Mouse (Mus musculus) cerebellum, adult 2 months (tissue): ENCODE measurements around the gene Znhit1. TPM values are rescaled to one million over a fixed set of nuclear protein-coding genes. Genes with fewer than 3 reads are reported as not detected.
A peak's percentile ranks its signal among the peaks of the same experiment; 100 is the strongest.

Experiments
- DNase-seq, 2 experiments: peaks; one replicate each; pipeline ENCODE4 v3.0.0; 2021
- H3K27ac ChIP-seq: fragments of 200-500 bp; 2 replicates; pipeline ENCODE4 v1.5.1; 2012; ENCODE audit warnings: low read length, control low read depth, inconsistent platforms; ENCODE audit not compliant: insufficient read depth
- H3K27me3 ChIP-seq: fragments of 200-500 bp; 2 replicates; pipeline ENCODE4 v1.6.1; 2012; ENCODE audit warnings: inconsistent platforms, mild to moderate bottlenecking, low read length, moderate library complexity; ENCODE audit not compliant: control insufficient read depth, insufficient read depth
- H3K4me1 ChIP-seq: fragments of 200-500 bp; 2 replicates; pipeline ENCODE4 v1.6.1; 2011; ENCODE audit warnings: low read length; ENCODE audit not compliant: control insufficient read depth, insufficient read depth
- H3K4me3 ChIP-seq: fragments of 200-500 bp; replicated peaks from 2 replicates; pipeline ENCODE3; 2011; ENCODE audit warnings: mild to moderate bottlenecking, low read depth, low read length, control low read depth; ENCODE audit not compliant: insufficient read depth
- CTCF ChIP-seq: fragments of 200-500 bp; IDR thresholded peaks from 2 replicates; pipeline ENCODE4 v1.5.1; 2011; ENCODE audit warnings: low read depth, mild to moderate bottlenecking, control low read depth, low read length, moderate library complexity, borderline replicate concordance; ENCODE audit not compliant: insufficient read depth
- POLR2A ChIP-seq: fragments of 200-500 bp; IDR thresholded peaks from 2 replicates; pipeline ENCODE4 v1.6.1; 2011; ENCODE audit warnings: low read length, control low read depth, borderline replicate concordance; ENCODE audit not compliant: insufficient read depth
- WGBS: fragments of 180-500 bp; shearing (Covaris S2); methylation state at CpG from one replicate; pipeline ENCODE4 v1.1.7; 2018; 5-methylcytosine and 5-hydroxymethylcytosine counted together
- polyA plus RNA-seq: library from polyadenylated mRNA; depleted of rRNA; stranded (reverse); fragments of >200 nt; gene quantifications from 2 replicates; pipeline ENCODE4 v1.2.3, GENCODE M21; 2012

Znhit1 gene
- polyA plus RNA-seq, 1 experiment: 95.4 TPM

DNA sequence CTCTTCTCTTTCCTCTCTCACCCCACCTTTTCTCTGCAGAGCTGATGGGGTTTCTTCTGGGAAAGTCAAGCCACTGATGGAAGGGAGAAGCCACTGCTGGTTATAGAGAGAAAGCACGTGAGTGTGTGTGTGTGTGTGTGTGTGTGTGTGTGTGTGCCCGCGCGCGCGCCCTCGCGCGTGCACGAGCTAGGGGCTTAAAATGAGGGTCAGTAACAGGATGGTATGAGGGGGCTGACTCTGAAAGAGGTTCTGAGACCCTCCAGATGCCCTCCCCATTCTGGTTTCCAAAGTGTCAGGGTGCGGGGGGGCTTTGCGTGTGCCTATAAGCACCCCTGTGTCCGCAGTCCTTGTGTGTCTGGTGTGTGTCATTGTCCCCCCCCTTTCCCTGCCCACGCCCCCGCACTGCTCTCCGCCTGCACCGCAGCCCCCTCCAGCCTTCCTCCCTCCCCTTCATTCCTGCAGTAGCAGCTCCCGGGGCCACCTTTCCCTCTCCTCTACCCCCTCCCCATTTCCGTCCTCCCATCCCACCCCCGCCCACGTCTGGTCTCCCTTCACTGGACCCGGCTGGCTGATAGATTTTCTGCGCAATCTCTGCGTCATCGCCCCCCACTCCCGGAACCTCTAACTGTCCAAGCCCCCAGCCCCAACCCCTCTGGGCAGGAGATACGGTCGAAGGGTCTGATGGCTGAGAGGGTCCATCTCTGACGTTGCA, 40.9 kb upstream of the Znhit1 start:
- DNase-seq: no peak
- TF ChIP-seq CTCF (no peak), POLR2A (no peak)
- 5% methylated on average over 29 of the region's 29 CpGs for WGBS
- Histone ChIP-seq H3K4me3 (no peak overlapping the region), H3K27ac (no peak overlapping the region), H3K4me1 (no peaks in the 10 kb centered on the region), H3K27me3 (no peaks in the 10 kb centered on the region)

DNA sequence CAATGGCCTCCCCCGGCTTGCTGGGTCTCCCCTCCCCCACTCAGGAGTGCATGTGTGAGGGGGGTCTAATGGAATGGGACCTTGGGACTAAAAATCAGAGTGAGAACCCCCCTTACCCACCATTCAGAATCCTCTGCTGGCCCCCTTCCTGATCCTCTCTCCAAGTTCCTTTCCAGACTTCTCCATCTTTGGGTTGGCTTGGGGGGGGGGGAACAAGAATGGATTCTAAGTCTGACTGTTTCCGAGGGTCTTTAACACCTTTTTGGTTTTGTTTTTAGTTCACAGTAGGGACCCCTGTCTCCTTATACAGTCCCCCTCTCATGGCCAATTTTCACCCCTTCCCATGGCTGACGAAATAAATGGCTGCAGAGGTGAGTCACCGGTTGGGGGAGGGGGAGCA, 38.3 kb upstream of the Znhit1 start, which contains the start of gene Vgf:
Gene Vgf, plus strand, starts transcription at position 301 of the 400 bp plus-strand sequence.
- TF ChIP-seq POLR2A (no peak), CTCF (no peak)
- WGBS: 34% methylated on average over 4 of the region's 4 CpGs

DNA sequence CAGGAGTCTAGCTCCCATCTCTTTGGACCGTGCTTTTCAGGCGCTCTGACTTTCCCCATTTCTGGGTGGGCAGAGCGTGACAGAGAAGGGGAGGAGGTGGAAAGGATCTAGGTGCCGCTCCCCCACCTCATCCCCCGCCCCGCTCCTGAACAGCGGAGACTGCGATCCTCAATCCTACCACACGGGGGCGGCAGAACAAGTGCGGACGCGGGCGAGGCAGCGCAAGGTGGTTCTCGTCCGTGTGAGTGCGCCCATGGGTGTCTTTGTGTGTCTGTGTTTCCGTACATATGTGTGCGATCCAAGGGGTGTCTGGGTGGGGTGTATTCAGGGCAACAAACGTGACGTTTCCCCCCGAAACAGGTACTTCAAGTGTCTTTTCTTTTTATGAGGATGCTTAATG, 37.3 kb upstream of the Znhit1 start:
- peak; percentile 65 to 86 for DNase-seq
- peak; percentile 95 for TF ChIP-seq CTCF
- TF ChIP-seq POLR2A: no peak
- under 1% methylated on average over 23 of the region's 23 CpGs for WGBS
- H3K4me3 ChIP-seq: peak overlapping the region; percentile 2
- no peaks in the 10 kb centered on the region for H3K4me1 ChIP-seq
- H3K27ac ChIP-seq: no peak overlapping the region
- no peaks in the 10 kb centered on the region for H3K27me3 ChIP-seq

More for the DNA sequence above, 38.3 kb upstream of the Znhit1 start, which contains the start of gene Vgf:
- Histone ChIP-seq H3K27me3 (no peaks in the 10 kb centered on the region), H3K4me1 (no peaks in the 10 kb centered on the region), H3K27ac (no peak within 1 kb of the TSS), H3K4me3 (peak within 1 kb of the TSS; percentile 2)
- no peak for DNase-seq

DNA sequence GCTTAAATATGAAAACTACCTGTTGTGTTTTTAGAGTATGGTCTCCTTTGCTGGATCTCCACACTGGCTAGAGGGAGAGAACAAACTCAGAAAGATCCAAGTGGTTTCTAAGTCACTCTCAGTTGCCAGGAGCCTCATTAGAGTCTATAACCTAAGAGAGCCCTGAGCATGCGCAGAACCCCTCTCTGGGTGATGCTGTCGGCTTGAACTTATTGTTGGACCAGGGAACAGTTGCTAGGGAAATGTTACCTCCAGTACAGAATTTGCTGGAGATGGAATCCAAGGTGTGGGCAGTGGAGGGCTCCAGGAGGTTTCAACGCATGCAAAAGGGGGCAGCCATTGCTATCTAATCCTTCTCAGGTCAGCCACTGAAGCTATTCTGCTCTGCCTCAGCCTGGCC, 36.5 kb upstream of the Znhit1 start:
- Histone ChIP-seq H3K27me3 (no peaks in the 10 kb centered on the region), H3K27ac (no peak overlapping the region), H3K4me1 (no peaks in the 10 kb centered on the region), H3K4me3 (no peak overlapping the region)
- TF ChIP-seq CTCF: no peak
- no peak for TF ChIP-seq POLR2A
- WGBS: 56% methylated on average over 3 of the region's 3 CpGs
- DNase-seq: no peak

DNA sequence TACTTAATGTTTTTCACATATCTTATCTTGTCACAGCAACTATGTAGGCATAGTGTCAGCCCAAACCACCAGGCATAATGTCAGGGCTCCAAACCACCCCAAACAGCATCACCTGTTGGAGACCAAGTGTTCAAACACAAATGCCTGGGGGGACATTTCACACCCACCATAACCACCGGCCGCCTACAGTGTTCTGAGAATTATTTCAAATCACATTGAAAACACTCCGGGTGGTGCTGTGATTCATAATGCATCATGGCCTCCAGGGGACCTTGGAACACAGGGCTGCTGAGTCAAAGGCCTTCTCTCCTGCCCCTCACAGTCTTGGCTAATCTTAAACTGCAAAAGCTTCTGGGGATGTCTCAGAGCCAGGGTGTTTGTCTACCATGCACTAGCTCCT, 28.1 kb upstream of the Znhit1 start:
- Histone ChIP-seq H3K4me3 (no peak overlapping the region), H3K27me3 (no peaks in the 10 kb centered on the region), H3K27ac (no peak overlapping the region), H3K4me1 (no peaks in the 10 kb centered on the region)
- 89% methylated on average over 3 of the region's 3 CpGs for WGBS
- TF ChIP-seq POLR2A: no peak
- TF ChIP-seq CTCF: no peak
- DNase-seq: no peak

DNA sequence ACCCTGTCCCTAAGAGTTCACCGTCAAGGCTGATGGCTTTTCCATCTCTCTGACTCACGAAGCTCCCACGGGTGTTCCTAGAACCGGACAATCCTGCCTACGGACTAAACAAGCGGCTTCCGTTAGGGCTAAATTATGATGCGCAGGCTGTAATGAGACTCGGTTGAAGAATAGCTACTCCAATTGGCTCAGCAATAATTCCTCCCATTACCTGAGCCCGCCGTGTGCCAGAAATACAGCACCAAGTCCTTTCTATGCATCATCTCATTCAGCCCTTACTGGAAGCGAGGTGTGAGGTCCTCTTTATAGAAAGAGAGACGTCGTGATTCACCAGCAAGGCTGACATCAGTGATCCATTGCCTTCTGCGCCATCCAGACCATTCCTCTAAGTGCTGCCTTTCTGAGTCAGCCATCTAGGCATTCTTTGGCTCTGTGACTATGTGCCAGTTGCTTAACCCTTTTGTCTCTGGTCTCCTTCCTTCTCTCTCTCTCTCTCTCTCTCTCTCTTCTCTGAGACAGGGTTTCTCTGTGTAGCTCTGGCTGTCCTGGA, 24.7 kb upstream of the Znhit1 start:
- no peaks in the 10 kb centered on the region for H3K4me1 ChIP-seq
- H3K27me3 ChIP-seq: no peaks in the 10 kb centered on the region
- no peak overlapping the region for H3K4me3 ChIP-seq
- TF ChIP-seq POLR2A: no peak
- TF ChIP-seq CTCF: no peak
- DNase-seq: no peak
- 76% methylated on average over 15 of the region's 15 CpGs for WGBS
- no peak overlapping the region for H3K27ac ChIP-seq

DNA sequence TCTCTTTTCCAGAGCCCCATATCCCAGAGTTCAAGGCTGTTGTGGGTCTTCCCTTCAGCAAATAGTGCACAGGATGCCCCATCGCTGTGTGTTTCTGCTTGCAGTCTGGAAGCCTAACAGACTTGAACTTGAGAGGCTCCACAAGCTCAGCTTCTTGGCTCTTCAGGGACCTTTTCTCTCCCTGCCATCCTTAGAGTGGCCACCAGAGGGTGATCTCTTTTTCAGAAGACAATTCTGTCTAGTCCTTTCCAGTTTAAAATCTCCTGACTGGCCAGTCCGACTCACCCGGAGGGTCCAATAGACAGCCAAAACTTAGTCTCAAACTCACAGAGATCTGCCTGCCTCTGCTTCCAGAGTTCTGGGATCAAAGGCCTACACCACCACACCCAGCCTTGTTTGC, 22.2 kb upstream of the Znhit1 start:
- Histone ChIP-seq H3K4me3 (no peak overlapping the region), H3K4me1 (no peaks in the 10 kb centered on the region), H3K27me3 (no peaks in the 10 kb centered on the region), H3K27ac (no peak overlapping the region)
- peak; percentile 40; the same call in 1 of the 2 replicates for TF ChIP-seq CTCF
- no peak for TF ChIP-seq POLR2A
- 11% methylated on average over 3 of the region's 3 CpGs for WGBS
- peak; percentile 34 to 47 for DNase-seq

DNA sequence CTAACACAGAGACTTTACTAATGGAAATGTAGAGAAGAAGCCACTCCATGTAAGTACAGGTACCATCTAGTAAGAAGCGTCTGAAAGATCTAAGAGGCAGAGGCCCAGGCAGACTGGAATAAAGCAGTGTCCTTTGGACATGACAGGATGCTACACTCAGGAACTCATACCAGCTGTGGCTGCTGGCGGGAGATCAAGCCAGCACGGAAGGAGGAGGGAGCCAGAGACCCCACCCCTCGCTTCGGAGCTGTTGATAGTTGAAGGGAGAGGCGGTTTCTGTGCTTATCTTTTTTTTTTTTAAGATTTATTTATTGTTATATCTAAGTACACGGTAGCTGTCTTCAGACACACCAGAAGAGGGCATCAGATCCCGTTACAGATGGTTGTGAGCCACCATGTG, 19.5 kb upstream of the Znhit1 start:
- no peaks in the 10 kb centered on the region for H3K27me3 ChIP-seq
- no peak for DNase-seq
- H3K27ac ChIP-seq: no peak overlapping the region
- H3K4me3 ChIP-seq: no peak overlapping the region
- 31% methylated on average over 8 of the region's 8 CpGs for WGBS
- TF ChIP-seq CTCF (no peak), POLR2A (no peak)
- no peaks in the 10 kb centered on the region for H3K4me1 ChIP-seq
